Mouse (Mus musculus) spleen, postnatal 10 days (tissue): ENCODE measurements around the gene Cacnb4.

Experiments used
- DNase-seq, 2 experiments: peaks; one replicate each; pipeline ENCODE4 v3.0.0; 2021 to 2022; ENCODE audit warnings: low spot score in 2 of 2

Gene Cacnb4

GRCm38 (mm10) chr2:52647255-52647998, 29.2 kb downstream of the Cacnb4 start:
- no peak for DNase-seq

- DNase-seq, result no peak
These were observed 33.0 kb downstream of the Cacnb4 start for GRCm38 (mm10) chr2:52643657-52644056.

DNA sequence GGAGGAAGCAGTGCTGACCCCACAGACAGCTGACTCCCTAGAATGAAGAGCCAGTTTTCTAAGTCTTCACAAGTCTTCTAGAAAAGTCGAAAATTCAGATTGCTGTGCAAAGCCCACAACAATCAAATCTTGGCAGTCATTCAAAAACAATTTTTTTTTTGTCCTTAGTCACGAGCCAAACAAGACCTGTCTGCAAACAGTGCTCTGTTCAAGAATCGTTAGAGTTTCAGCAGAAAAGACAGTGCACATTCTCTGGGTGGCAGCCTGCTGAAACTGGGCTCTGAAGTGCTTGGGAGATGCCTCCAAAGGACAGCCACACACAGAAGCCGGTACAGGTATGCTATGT, 37.1 kb downstream of the Cacnb4 start:
- DNase-seq, result no peak

GRCm38 (mm10) chr2:52638857-52639529, 37.6 kb downstream of the Cacnb4 start:
- DNase-seq, result no peak

GRCm38 (mm10) chr2:52638226-52638625, 38.4 kb downstream of the Cacnb4 start:
- no peak for DNase-seq

DNA sequence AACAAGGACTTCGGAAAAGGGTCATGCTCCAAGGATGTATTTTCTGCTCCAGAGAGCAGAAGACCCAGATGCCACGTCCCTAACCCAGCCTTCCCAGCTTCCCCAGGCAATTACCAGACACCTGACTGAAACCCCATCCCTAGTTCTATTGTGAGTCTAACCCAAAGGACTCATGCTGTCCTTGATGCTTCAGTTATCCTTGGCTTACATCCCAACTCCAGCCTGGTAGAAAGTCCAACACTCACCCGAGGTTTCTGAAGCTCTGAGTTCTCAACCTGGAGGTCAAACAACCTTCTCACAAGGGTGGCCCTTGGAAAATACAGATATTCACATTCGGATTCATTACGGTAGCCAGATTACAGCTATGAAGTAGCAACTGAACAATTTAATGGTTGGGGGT, 40.6 kb downstream of the Cacnb4 start:
- DNase-seq, result no peak

- DNase-seq, result no peak
These were observed 41.3 kb downstream of the Cacnb4 start for GRCm38 (mm10) chr2:52635358-52635757.

DNA sequence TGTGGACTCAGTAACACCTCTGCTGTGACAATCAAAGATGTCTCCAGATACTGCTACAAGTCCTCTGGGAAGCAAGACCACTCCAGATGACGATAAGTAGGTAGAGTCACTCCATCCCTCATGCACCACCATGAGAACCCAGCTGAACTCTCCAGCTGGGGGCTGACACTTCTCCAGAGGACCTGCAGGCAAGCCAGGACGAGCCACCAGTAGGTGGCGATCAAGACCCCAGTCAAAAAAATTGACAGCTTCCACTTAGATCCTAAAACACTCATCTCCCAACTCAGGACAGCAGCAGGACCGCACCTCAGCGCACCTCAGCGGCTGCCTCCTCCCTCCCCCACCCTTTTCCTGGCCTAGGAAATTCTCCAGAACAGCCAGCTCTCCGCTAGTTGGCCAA, 43.8 kb downstream of the Cacnb4 start:
- peak; percentile 13 to 65 for DNase-seq

DNA sequence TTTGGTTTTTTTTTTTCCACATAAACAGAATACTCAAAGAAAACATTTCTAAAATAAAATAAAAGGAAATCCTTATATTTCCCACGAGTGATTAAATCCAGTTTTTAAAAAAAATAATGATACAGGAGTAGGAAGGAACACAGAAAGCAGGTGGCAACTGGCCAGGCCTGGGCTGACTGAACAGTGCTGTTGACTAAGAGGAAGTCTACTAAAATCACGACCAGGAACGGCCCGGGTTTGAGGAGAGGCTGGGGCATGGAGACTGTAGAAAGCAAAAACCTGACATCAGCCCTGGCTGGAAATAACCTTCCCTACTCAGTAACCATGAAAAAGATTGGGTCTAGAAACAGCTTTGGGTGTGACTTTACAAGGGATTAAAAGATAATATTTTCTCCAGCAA, 48.4 kb downstream of the Cacnb4 start:
- DNase-seq, result no peak

- no peak for DNase-seq
These were observed 50.4 kb downstream of the Cacnb4 start for GRCm38 (mm10) chr2:52626266-52626665.

DNA sequence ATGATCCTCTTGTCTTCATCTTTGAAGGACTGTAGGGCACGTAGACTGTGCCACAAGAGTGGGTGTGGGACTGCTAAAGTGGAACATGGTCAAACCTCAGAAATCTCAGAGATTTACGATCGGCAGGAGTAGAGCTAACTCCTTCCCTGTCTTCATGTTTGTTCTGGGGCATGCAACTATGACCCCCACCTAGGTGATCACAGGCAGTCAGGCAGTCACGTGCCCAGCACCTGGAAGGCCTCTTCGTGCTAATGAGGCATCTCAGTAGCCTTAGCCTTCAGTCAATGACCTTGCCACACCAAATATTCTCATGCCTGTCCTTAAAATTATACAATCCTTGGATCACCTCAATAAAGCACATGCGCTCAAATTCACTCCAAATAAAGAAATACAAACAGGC, 50.9 kb downstream of the Cacnb4 start:
- no peak for DNase-seq

GRCm38 (mm10) chr2:52623921-52624404, 52.7 kb downstream of the Cacnb4 start:
- no peak for DNase-seq

- DNase-seq, result no peak
These were observed 53.2 kb downstream of the Cacnb4 start for GRCm38 (mm10) chr2:52623461-52623860.

- no peak for DNase-seq
These were observed 54.0 kb downstream of the Cacnb4 start for GRCm38 (mm10) chr2:52622616-52623015.

GRCm38 (mm10) chr2:52619406-52619974, 57.1 kb downstream of the Cacnb4 start:
- no peak for DNase-seq

DNA sequence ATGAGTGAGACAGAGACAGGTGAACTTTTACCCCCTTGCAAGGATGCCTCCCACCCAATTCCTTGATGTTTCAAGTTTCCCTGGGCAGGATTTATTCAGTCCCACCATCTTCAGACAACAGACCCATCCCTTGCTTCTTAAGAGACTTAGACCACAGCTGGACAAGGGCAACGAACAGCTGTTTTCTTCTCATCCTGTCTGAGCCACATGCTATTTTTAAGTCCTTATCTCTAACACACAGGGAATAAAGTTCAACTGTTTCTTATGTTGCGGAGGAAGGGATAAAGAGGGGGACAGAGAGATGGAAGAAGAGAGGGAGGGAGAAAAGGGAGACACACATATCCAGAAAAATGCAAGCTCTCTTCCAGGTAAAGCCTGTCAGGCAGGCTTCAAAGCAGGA, 57.8 kb downstream of the Cacnb4 start:
- DNase-seq, result no peak

DNA sequence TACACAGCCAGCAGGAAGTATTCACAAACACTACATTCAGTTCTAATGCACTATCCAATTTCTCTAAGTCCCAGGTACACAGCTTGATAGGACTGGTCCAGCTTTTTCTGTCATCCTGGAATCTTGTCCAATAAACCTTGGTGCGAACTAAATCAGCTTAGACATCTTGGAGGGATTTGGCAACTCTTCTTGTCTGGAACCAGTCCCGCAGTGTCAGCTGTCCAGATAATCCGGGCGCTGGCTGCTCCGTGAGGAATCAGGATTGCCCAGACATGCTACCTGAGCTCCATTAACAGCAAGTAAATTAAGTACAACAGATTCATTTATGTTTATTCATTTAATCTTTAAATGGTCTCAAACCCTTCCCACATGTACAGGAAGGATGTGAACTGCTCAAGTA, 61.2 kb downstream of the Cacnb4 start:
- no peak for DNase-seq

GRCm38 (mm10) chr2:52613888-52614287, 62.7 kb downstream of the Cacnb4 start:
- no peak for DNase-seq

- DNase-seq, result no peak
These were observed 67.1 kb downstream of the Cacnb4 start for GRCm38 (mm10) chr2:52609486-52609885.

GRCm38 (mm10) chr2:52607857-52608485, 68.7 kb downstream of the Cacnb4 start:
- no peak for DNase-seq

DNA sequence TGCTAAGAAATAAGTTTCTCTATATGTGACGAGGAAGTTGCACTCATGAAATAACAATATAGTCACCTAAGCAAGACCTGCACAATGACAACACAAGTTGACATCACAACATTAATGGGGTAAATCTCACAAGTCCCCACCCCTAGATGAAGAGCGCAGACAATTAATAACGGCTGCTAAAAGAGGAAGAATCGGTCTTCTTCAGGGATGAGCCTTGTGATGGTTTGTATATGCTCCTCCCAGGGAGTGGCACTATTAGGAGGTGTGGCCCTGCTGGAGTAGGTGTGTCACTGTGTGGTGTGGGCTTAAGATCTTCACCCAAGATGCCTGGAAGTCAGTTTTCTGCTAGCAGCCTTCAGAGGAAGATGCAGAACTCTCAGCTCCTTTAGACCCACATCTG, 70.3 kb downstream of the Cacnb4 start:
- no peak for DNase-seq

DNA sequence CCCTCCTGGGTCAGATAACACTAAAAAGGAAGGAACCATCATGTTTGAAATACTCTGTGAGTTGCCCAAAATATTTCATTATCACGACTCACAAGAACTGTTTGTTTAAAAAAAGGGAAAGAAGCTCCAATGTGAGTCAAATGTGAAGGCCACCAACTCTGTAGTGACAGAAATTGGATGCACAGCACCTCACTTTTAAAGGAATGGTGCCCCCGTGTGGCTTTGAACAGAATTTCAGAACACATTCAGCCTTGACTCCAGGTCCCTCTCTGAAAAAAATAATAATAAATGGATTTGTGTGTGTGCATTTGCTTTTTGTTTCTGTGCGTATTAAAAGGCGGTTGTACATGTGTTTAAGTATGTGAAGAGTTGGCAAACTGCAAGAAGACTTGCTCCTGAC, 71.3 kb downstream of the Cacnb4 start:
- peak; percentile 20 to 69 for DNase-seq

GRCm38 (mm10) chr2:52604651-52605020, 72.0 kb downstream of the Cacnb4 start:
- DNase-seq, result no peak
